Mouse (Mus musculus): ENCODE results near the gene Dync1i2. TPM values are rescaled to one million over a fixed set of nuclear protein-coding genes. Genes with fewer than 3 reads are reported as not detected.

The Dync1i2 gene
- 119 and 122 TPM in 2 replicates for polyA plus RNA-seq (2016; fragmentation: Nextera tagmentation; extraction: Ambion mirVana)

DNA sequence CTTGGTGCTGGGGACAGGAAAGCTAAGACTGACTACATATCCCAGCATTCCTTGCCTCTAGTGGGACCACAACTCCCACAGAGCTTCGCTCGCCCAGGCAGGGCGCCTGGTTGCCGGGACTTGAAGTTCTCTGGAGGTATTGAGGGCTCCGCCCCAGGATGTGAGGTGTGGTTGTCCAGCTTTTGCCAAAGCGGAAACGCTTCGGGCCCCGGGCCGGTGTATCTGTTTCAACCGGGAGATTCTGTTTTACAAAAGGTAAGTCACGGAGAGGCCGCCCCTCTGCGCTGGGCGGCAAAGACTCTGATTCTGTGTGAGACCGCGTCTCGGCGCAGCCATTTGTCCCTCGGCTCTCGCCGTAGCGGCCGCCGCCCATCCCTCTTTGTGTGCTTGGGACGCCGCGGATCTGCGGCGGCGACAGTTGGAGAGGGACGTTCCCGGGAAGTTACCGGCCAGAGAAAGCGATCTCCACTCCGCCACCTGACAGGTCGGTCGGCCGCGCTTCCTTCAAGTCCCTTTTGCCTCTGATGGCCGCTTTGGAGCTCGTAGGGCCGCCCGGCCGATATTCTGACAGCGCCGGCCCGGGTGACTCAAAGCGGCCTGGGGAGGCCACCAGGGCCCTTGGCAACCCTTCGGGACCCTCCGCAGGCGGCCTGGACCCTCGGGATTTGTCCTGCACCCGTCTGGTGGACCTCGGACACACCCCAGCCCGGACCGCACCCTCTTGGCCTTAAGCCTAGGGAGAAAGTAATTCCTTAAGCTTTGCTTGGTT, at the start of gene Dync1i2:
Dync1i2 (plus strand) TSS at position 116 of the 769 bp plus-strand sequence.
- DNase-seq (ENCODE audit: low spot score) = peak; percentile 94
- peak within 1 kb of the TSS; percentile 94 for H3K27ac ChIP-seq (replicated peaks)
- H3K27me3 ChIP-seq (replicated peaks; ENCODE audit: low read depth, poor library complexity, severe bottlenecking) = no peaks in the 10 kb centered on the region
- peaks cover 26% of the 10 kb centered on the region for H3K4me1 ChIP-seq
- H3K36me3 ChIP-seq (replicated peaks) = peaks cover 26% of the 10 kb centered on the region
- H3K9me3 ChIP-seq = no peaks in the 10 kb centered on the region
- WGBS = under 1% methylated on average over 57 of the region's 57 CpGs
- H3K4me3 ChIP-seq = peak within 1 kb of the TSS; percentile 91

DNA sequence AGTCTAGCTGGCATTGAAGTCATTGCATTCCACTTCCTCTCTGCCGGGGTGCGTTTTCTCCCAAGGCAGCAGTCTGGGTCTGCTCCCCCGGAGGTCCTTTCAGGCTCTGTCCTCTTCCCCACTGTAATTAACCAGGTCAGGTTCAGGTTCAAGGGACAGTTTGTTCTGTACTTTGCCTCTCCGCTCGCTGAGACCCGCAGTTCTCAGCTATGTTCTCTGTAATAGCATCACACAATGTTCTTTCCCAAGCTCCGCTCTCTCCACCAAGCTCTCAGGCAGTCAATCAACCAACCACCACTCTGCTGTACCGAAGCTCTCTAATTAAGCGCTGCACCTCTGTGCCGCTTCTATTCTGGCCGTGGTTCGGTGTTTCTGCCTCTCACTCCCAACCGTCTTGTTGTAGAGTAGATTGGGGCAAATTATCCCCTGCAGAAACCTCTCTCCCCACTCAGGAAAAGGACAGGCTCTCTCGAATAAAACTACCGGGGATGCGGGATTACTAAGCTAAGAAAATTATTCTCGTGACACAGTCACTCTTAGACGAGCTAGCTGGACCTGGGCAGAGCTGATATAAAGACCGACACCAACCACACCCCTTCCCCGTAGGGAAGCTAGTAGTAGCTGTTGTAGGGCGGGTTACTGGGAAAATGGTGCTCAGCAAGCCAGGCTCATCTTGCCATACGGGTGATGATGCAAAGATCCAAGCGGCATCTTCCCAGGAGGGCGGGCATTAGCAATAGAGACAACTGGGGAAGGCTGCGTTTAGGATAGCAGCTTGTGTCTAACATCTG, 48.5 kb upstream of the Dync1i2 start:
- no peak overlapping the region for H3K4me3 ChIP-seq
- DNase-seq (ENCODE audit: low spot score) = no peak
- peaks cover 14% of the 10 kb centered on the region for H3K4me1 ChIP-seq
- H3K36me3 ChIP-seq (replicated peaks) = no peaks in the 10 kb centered on the region
- no peak overlapping the region for H3K27ac ChIP-seq (replicated peaks)
- no peaks in the 10 kb centered on the region for H3K27me3 ChIP-seq (replicated peaks; ENCODE audit: low read depth, poor library complexity, severe bottlenecking)
- no peaks in the 10 kb centered on the region for H3K9me3 ChIP-seq
- 81% methylated on average over 25 of the region's 25 CpGs for WGBS

DNA sequence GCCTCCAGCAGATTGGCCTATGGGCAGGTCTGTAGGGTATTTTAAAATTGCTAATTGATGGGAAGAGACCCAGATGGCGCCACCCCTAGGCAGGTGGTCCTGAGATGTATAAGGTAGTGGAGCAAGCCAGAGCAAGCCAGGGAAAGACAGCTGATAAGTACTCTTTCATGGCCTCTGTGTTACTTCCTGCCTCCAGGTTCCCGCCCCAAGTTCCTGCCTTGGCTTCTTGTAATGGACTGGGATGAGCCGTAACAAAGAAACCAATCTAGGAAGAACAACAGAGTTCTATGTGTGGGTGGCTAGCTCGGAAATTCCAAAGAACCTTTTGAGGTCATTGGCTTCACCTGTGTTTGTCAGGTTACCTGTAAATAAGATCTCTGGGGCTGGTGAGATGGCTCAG, 44.3 kb upstream of the Dync1i2 start:
- Histone ChIP-seq H3K9me3 (no peaks in the 10 kb centered on the region), H3K27me3 (replicated peaks; ENCODE audit: low read depth, poor library complexity, severe bottlenecking) (no peaks in the 10 kb centered on the region), H3K4me1 (peaks cover 9% of the 10 kb centered on the region), H3K27ac (replicated peaks) (no peak overlapping the region), H3K36me3 (replicated peaks) (no peaks in the 10 kb centered on the region), H3K4me3 (no peak overlapping the region)
- 75% methylated on average over 4 of the region's 4 CpGs for WGBS
- no peak for DNase-seq (ENCODE audit: low spot score)

GRCm38 (mm10) chr2:71168461-71169021, 43.0 kb upstream of the Dync1i2 start:
- H3K4me1 ChIP-seq = peaks cover 4% of the 10 kb centered on the region
- no peaks in the 10 kb centered on the region for H3K36me3 ChIP-seq (replicated peaks)
- no peak overlapping the region for H3K27ac ChIP-seq (replicated peaks)
- DNase-seq (ENCODE audit: low spot score) = no peak
- H3K27me3 ChIP-seq (replicated peaks; ENCODE audit: low read depth, poor library complexity, severe bottlenecking) = no peaks in the 10 kb centered on the region
- WGBS = 76% methylated on average over 10 of the region's 10 CpGs
- no peaks in the 10 kb centered on the region for H3K9me3 ChIP-seq
- H3K4me3 ChIP-seq = no peak overlapping the region

DNA sequence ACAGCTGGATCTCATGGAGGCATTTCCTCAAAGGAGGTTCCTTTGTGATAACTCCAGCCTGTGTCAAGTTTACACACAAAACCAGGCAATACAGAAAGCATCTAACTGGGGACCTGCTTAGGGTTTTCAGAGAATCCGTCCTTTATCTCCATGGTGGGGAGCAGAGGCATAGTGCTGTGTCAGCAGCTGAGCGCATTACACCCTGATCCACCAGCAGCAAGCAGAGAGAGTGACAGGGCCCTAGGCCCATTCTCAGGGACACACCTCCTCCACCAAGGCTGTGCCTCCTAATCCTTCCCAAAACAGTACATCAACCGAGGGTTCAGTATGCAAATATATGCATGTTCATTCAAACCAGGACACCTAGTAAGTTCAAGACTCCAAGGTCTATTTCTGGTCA, 38.5 kb upstream of the Dync1i2 start:
- 70% methylated on average over 3 of the region's 3 CpGs for WGBS
- H3K36me3 ChIP-seq (replicated peaks) = no peaks in the 10 kb centered on the region
- H3K27me3 ChIP-seq (replicated peaks; ENCODE audit: low read depth, poor library complexity, severe bottlenecking) = no peaks in the 10 kb centered on the region
- H3K27ac ChIP-seq (replicated peaks) = peak overlapping the region; percentile 48; the same call in 1 of the 2 replicates
- peaks cover 4% of the 10 kb centered on the region for H3K4me1 ChIP-seq
- H3K9me3 ChIP-seq = no peaks in the 10 kb centered on the region
- DNase-seq (ENCODE audit: low spot score) = no peak
- no peak overlapping the region for H3K4me3 ChIP-seq

- H3K9me3 ChIP-seq = no peaks in the 10 kb centered on the region
- no peaks in the 10 kb centered on the region for H3K36me3 ChIP-seq (replicated peaks)
- H3K27ac ChIP-seq (replicated peaks) = no peak overlapping the region
- H3K4me1 ChIP-seq = peaks cover 18% of the 10 kb centered on the region
- H3K27me3 ChIP-seq (replicated peaks; ENCODE audit: low read depth, poor library complexity, severe bottlenecking) = no peaks in the 10 kb centered on the region
- no peak for DNase-seq (ENCODE audit: low spot score)
- no peak overlapping the region for H3K4me3 ChIP-seq
- 74% methylated on average over 9 of the region's 9 CpGs for WGBS
Observed at GRCm38 (mm10) chr2:71176329-71177249, 34.9 kb upstream of the Dync1i2 start.

DNA sequence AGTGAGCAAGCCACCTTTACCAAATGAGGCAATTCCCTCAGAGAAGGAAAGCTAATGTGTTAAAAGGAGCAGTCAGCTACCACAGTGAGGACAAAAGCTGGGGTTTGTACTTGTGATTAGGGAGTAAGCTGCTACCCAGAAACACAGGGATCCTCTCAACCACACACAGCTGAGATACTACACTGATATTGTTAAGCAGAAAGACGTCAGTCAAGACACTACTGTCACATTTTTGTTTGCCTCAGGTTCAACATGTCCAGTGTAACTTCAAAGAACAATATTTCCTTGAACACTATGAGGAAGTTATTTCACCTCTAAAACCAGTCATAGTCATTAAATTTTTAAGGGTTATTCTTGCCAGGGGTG, 34.3 kb upstream of the Dync1i2 start:
- Histone ChIP-seq H3K27me3 (replicated peaks; ENCODE audit: low read depth, poor library complexity, severe bottlenecking) (no peaks in the 10 kb centered on the region), H3K4me3 (no peak overlapping the region), H3K9me3 (no peaks in the 10 kb centered on the region), H3K4me1 (peaks cover 18% of the 10 kb centered on the region), H3K27ac (replicated peaks) (no peak overlapping the region), H3K36me3 (replicated peaks) (no peaks in the 10 kb centered on the region)
- WGBS = 77% methylated on average over 1 of the region's 1 CpGs
- no peak for DNase-seq (ENCODE audit: low spot score)

GRCm38 (mm10) chr2:71177760-71178159, 33.7 kb upstream of the Dync1i2 start:
- Histone ChIP-seq H3K36me3 (replicated peaks) (no peaks in the 10 kb centered on the region), H3K9me3 (no peaks in the 10 kb centered on the region), H3K4me3 (no peak overlapping the region), H3K4me1 (peaks cover 18% of the 10 kb centered on the region), H3K27ac (replicated peaks) (no peak overlapping the region), H3K27me3 (replicated peaks; ENCODE audit: low read depth, poor library complexity, severe bottlenecking) (no peaks in the 10 kb centered on the region)
- WGBS = 88% methylated on average over 1 of the region's 1 CpGs
- DNase-seq (ENCODE audit: low spot score) = no peak

DNA sequence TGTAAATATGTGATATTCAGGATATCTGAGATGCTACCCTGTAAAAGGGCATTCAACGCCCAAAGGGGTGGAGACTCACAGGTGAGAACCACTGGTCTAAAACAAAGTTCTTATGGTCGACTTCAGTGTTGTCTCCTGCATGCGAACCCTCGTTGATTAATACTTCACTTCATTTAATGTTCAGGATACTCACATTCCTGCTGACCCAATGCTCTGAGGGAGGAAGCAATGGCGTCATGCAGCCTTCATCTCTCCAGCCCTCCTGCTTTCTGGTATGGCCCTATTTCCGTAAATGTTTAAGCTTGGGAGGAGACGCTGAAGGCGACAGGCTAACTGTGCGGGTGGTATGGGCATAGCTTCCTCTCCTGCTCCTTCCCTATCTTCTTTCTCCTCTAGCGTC, 31.8 kb upstream of the Dync1i2 start:
- no peaks in the 10 kb centered on the region for H3K36me3 ChIP-seq (replicated peaks)
- H3K27ac ChIP-seq (replicated peaks) = no peak overlapping the region; the same call in 1 of the 2 replicates
- H3K4me3 ChIP-seq = no peak overlapping the region
- H3K27me3 ChIP-seq (replicated peaks; ENCODE audit: low read depth, poor library complexity, severe bottlenecking) = no peaks in the 10 kb centered on the region
- WGBS = 91% methylated on average over 10 of the region's 10 CpGs
- DNase-seq (ENCODE audit: low spot score) = no peak
- peaks cover 13% of the 10 kb centered on the region for H3K4me1 ChIP-seq
- no peaks in the 10 kb centered on the region for H3K9me3 ChIP-seq

GRCm38 (mm10) chr2:71180566-71181217, 30.8 kb upstream of the Dync1i2 start:
- WGBS = 62% methylated on average over 8 of the region's 8 CpGs
- peak; percentile 43 for DNase-seq (ENCODE audit: low spot score)
- Histone ChIP-seq H3K4me3 (no peak overlapping the region), H3K36me3 (replicated peaks) (no peaks in the 10 kb centered on the region), H3K27me3 (replicated peaks; ENCODE audit: low read depth, poor library complexity, severe bottlenecking) (no peaks in the 10 kb centered on the region), H3K4me1 (peaks cover 13% of the 10 kb centered on the region), H3K9me3 (no peaks in the 10 kb centered on the region), H3K27ac (replicated peaks) (no peak overlapping the region; the same call in 1 of the 2 replicates)

- WGBS = 73% methylated on average over 3 of the region's 3 CpGs
- no peak for DNase-seq (ENCODE audit: low spot score)
- peaks cover 17% of the 10 kb centered on the region for H3K4me1 ChIP-seq
- no peak overlapping the region for H3K4me3 ChIP-seq
- H3K9me3 ChIP-seq = no peaks in the 10 kb centered on the region
- H3K36me3 ChIP-seq (replicated peaks) = no peaks in the 10 kb centered on the region
- no peak overlapping the region for H3K27ac ChIP-seq (replicated peaks)
- peaks cover 5% of the 10 kb centered on the region; the same call in 1 of the 2 replicates for H3K27me3 ChIP-seq (replicated peaks; ENCODE audit: low read depth, poor library complexity, severe bottlenecking)
Observed at GRCm38 (mm10) chr2:71187950-71188349, 23.6 kb upstream of the Dync1i2 start.
